In the genomic region with DNA sequence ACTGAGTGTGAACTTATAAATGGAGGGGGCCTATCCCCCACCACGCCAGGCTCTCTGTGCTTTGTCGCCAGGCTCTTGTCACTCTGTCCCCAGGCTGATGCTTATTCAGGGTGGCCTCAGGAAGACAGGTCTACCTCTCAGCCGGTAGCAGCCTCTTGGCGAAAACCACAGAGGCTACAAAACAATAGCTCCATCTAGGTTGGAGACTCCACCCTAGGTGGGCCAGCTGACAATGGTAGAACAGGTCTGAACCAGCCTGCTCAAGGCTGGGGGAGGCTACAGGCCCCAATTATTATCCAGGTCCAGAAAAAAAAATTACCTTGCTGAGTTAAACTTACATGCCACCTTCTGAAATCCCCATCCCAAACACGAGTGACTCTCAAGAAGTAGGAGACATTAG, we compare ENCODE assay signal across 19 mouse cellular contexts. TPM values are rescaled to one million over a fixed set of nuclear protein-coding genes. Genes with fewer than 3 reads are reported as not detected.
"Had no signal": no experiment of that assay in that cellular context is flagged by ENCODE, and none has a peak within 500 bp of the region (broad histone marks: within the 10 kb centered on the region; RNA-seq: fewer than 3 reads in every experiment).

No protein-coding gene starts in this region.

- DNase-seq: lung, adult 18-20 months; lung, embryonic 14.5 days; lung, postnatal 10 days; lung, postnatal 4 days; midbrain, embryonic 14.5 days; retina, postnatal 1 day; right cerebral cortex, adult 18-20 months; right cerebral cortex, postnatal 25 days; right cerebral cortex, postnatal 4 days; spleen, adult 18-20 months; thymus, adult 18-20 months; thymus, postnatal 25 days; thymus, postnatal 4 days had no signal

- ATAC-seq: midbrain, embryonic 16.5 days had no signal

RNA-seq across cellular contexts. Expression of a gene that starts 59.0 kb away (rescaled TPM):
- total RNA-seq: megakaryocyte, adult 5-6 weeks; megakaryocyte-erythroid progenitor cell, adult 5-6 weeks had no signal

RNA-seq across cellular contexts. Expression of a gene that starts 59.1 kb away (rescaled TPM):
- total RNA-seq: megakaryocyte, adult 5-6 weeks; megakaryocyte-erythroid progenitor cell, adult 5-6 weeks had no signal
- polyA plus RNA-seq: lung, embryonic 14.5 days; lung, embryonic 16.5 days; myocyte; stomach, embryonic 16.5 days had no signal
